Mouse (Mus musculus): ENCODE results near the gene Tgoln1. TPM values are rescaled to one million over a fixed set of nuclear protein-coding genes. Genes with fewer than 3 reads are reported as not detected.

Tgoln1 gene
- polyA plus RNA-seq, 1 experiment: 10.2 TPM

- Histone ChIP-seq H3K79me2 (ENCODE audit: control insufficient read depth, insufficient read depth) (no peaks in the 10 kb centered on the region), H3ac (ENCODE audit: control insufficient read depth, insufficient read length, low read depth) (no peak overlapping the region), H3K79me3 (ENCODE audit: low read depth) (no peaks in the 10 kb centered on the region), H3K36me3 (ENCODE audit: control insufficient read depth, insufficient read depth) (no peaks in the 10 kb centered on the region), H3K27me3 (ENCODE audit: control insufficient read depth, insufficient read depth, insufficient read length) (no peaks in the 10 kb centered on the region), H3K4me3 (ENCODE audit: insufficient read depth, poor library complexity, severe bottlenecking) (no peak overlapping the region)
- TF ChIP-seq MYOD1 (IDR thresholded peaks at IDR 0.05; ENCODE audit: control insufficient read depth, insufficient read length, low read depth) (no peak), CTCF (IDR thresholded peaks at IDR 0.05; ENCODE audit: control insufficient read depth, insufficient read depth, insufficient read length) (no peak), MYOG (IDR thresholded peaks at IDR 0.05; ENCODE audit: control insufficient read depth, extremely low read depth, insufficient read length) (no peak), USF1 (IDR thresholded peaks at IDR 0.05; ENCODE audit: low read depth) (no peak), FOSL1 (IDR thresholded peaks at IDR 0.05; ENCODE audit: insufficient read depth, low read length, poor library complexity, severe bottlenecking) (no peak), CEBPB (IDR thresholded peaks at IDR 0.05; ENCODE audit: low read depth) (no peak), MAX (IDR thresholded peaks at IDR 0.05) (no peak)
These were observed 20.1 kb upstream of the Tgoln1 start for GRCm38 (mm10) chr6:72636940-72637339.

- Histone ChIP-seq H3K4me3 (ENCODE audit: insufficient read depth, poor library complexity, severe bottlenecking) (no peak overlapping the region), H3K36me3 (ENCODE audit: control insufficient read depth, insufficient read depth) (no peaks in the 10 kb centered on the region), H3K79me3 (ENCODE audit: low read depth) (no peaks in the 10 kb centered on the region), H3K79me2 (ENCODE audit: control insufficient read depth, insufficient read depth) (no peaks in the 10 kb centered on the region), H3K27me3 (ENCODE audit: control insufficient read depth, insufficient read depth, insufficient read length) (no peaks in the 10 kb centered on the region), H3ac (ENCODE audit: control insufficient read depth, insufficient read length, low read depth) (no peak overlapping the region)
- TF ChIP-seq MYOG (IDR thresholded peaks at IDR 0.05; ENCODE audit: control insufficient read depth, extremely low read depth, insufficient read length) (no peak), USF1 (IDR thresholded peaks at IDR 0.05; ENCODE audit: low read depth) (no peak), CTCF (IDR thresholded peaks at IDR 0.05; ENCODE audit: control insufficient read depth, insufficient read depth, insufficient read length) (no peak), MAX (IDR thresholded peaks at IDR 0.05) (no peak), FOSL1 (IDR thresholded peaks at IDR 0.05; ENCODE audit: insufficient read depth, low read length, poor library complexity, severe bottlenecking) (no peak), MYOD1 (IDR thresholded peaks at IDR 0.05; ENCODE audit: control insufficient read depth, insufficient read length, low read depth) (no peak), CEBPB (IDR thresholded peaks at IDR 0.05; ENCODE audit: low read depth) (no peak)
These were observed 19.1 kb upstream of the Tgoln1 start for GRCm38 (mm10) chr6:72635760-72636431.

GRCm38 (mm10) chr6:72634311-72634710 lies 17.5 kb upstream of the Tgoln1 start:
- no peaks in the 10 kb centered on the region for H3K79me3 ChIP-seq (ENCODE audit: low read depth)
- TF ChIP-seq CTCF (IDR thresholded peaks at IDR 0.05; ENCODE audit: control insufficient read depth, insufficient read depth, insufficient read length) (no peak), CEBPB (IDR thresholded peaks at IDR 0.05; ENCODE audit: low read depth) (no peak), USF1 (IDR thresholded peaks at IDR 0.05; ENCODE audit: low read depth) (no peak)
- H3K4me3 ChIP-seq (ENCODE audit: insufficient read depth, poor library complexity, severe bottlenecking): no peak overlapping the region
- H3ac ChIP-seq (ENCODE audit: control insufficient read depth, insufficient read length, low read depth): no peak overlapping the region
- no peaks in the 10 kb centered on the region for H3K36me3 ChIP-seq (ENCODE audit: control insufficient read depth, insufficient read depth)
- H3K79me2 ChIP-seq (ENCODE audit: control insufficient read depth, insufficient read depth): no peaks in the 10 kb centered on the region
- no peaks in the 10 kb centered on the region for H3K27me3 ChIP-seq (ENCODE audit: control insufficient read depth, insufficient read depth, insufficient read length)

- H3K36me3 ChIP-seq (ENCODE audit: control insufficient read depth, insufficient read depth): no peaks in the 10 kb centered on the region
- TF ChIP-seq CTCF (IDR thresholded peaks at IDR 0.05; ENCODE audit: control insufficient read depth, insufficient read depth, insufficient read length) (no peak), MYOG (IDR thresholded peaks at IDR 0.05; ENCODE audit: control insufficient read depth, extremely low read depth, insufficient read length) (no peak), FOSL1 (IDR thresholded peaks at IDR 0.05; ENCODE audit: insufficient read depth, low read length, poor library complexity, severe bottlenecking) (no peak), CEBPB (IDR thresholded peaks at IDR 0.05; ENCODE audit: low read depth) (no peak), MYOD1 (IDR thresholded peaks at IDR 0.05; ENCODE audit: control insufficient read depth, insufficient read length, low read depth) (no peak), USF1 (IDR thresholded peaks at IDR 0.05; ENCODE audit: low read depth) (no peak), MAX (IDR thresholded peaks at IDR 0.05) (no peak)
These were observed 14.9 kb upstream of the Tgoln1 start for GRCm38 (mm10) chr6:72631700-72632099.

GRCm38 (mm10) chr6:72630961-72631360 lies 14.2 kb upstream of the Tgoln1 start:
- Histone ChIP-seq H3ac (ENCODE audit: control insufficient read depth, insufficient read length, low read depth) (no peak overlapping the region), H3K36me3 (ENCODE audit: control insufficient read depth, insufficient read depth) (no peaks in the 10 kb centered on the region), H3K4me3 (ENCODE audit: insufficient read depth, poor library complexity, severe bottlenecking) (no peak overlapping the region), H3K79me2 (ENCODE audit: control insufficient read depth, insufficient read depth) (no peaks in the 10 kb centered on the region), H3K79me3 (ENCODE audit: low read depth) (no peaks in the 10 kb centered on the region), H3K27me3 (ENCODE audit: control insufficient read depth, insufficient read depth, insufficient read length) (no peaks in the 10 kb centered on the region)
- TF ChIP-seq MYOG (IDR thresholded peaks at IDR 0.05; ENCODE audit: control insufficient read depth, extremely low read depth, insufficient read length): no peak
- TF ChIP-seq USF1 (IDR thresholded peaks at IDR 0.05; ENCODE audit: low read depth): no peak
- TF ChIP-seq MYOD1 (IDR thresholded peaks at IDR 0.05; ENCODE audit: control insufficient read depth, insufficient read length, low read depth): no peak
- no peak for TF ChIP-seq CTCF (IDR thresholded peaks at IDR 0.05; ENCODE audit: control insufficient read depth, insufficient read depth, insufficient read length)
- TF ChIP-seq CEBPB (IDR thresholded peaks at IDR 0.05; ENCODE audit: low read depth): no peak
- no peak for TF ChIP-seq FOSL1 (IDR thresholded peaks at IDR 0.05; ENCODE audit: insufficient read depth, low read length, poor library complexity, severe bottlenecking)
- TF ChIP-seq MAX (IDR thresholded peaks at IDR 0.05): no peak

More at GRCm38 (mm10) chr6:72631700-72632099, 14.9 kb upstream of the Tgoln1 start:
- Histone ChIP-seq H3ac (ENCODE audit: control insufficient read depth, insufficient read length, low read depth) (no peak overlapping the region), H3K27me3 (ENCODE audit: control insufficient read depth, insufficient read depth, insufficient read length) (no peaks in the 10 kb centered on the region), H3K79me2 (ENCODE audit: control insufficient read depth, insufficient read depth) (no peaks in the 10 kb centered on the region), H3K79me3 (ENCODE audit: low read depth) (no peaks in the 10 kb centered on the region), H3K4me3 (ENCODE audit: insufficient read depth, poor library complexity, severe bottlenecking) (no peak overlapping the region)

- H3K27me3 ChIP-seq (ENCODE audit: control insufficient read depth, insufficient read depth, insufficient read length): no peaks in the 10 kb centered on the region
- H3K79me2 ChIP-seq (ENCODE audit: control insufficient read depth, insufficient read depth): no peaks in the 10 kb centered on the region
- H3K79me3 ChIP-seq (ENCODE audit: low read depth): no peaks in the 10 kb centered on the region
- no peaks in the 10 kb centered on the region for H3K36me3 ChIP-seq (ENCODE audit: control insufficient read depth, insufficient read depth)
- no peak overlapping the region for H3K4me3 ChIP-seq (ENCODE audit: insufficient read depth, poor library complexity, severe bottlenecking)
- no peak overlapping the region for H3ac ChIP-seq (ENCODE audit: control insufficient read depth, insufficient read length, low read depth)
- no peak for TF ChIP-seq MYOG (IDR thresholded peaks at IDR 0.05; ENCODE audit: control insufficient read depth, extremely low read depth, insufficient read length)
- TF ChIP-seq MYOD1 (IDR thresholded peaks at IDR 0.05; ENCODE audit: control insufficient read depth, insufficient read length, low read depth): no peak
- TF ChIP-seq USF1 (IDR thresholded peaks at IDR 0.05; ENCODE audit: low read depth): no peak
- TF ChIP-seq MAX (IDR thresholded peaks at IDR 0.05): no peak
- no peak for TF ChIP-seq FOSL1 (IDR thresholded peaks at IDR 0.05; ENCODE audit: insufficient read depth, low read length, poor library complexity, severe bottlenecking)
- TF ChIP-seq CTCF (IDR thresholded peaks at IDR 0.05; ENCODE audit: control insufficient read depth, insufficient read depth, insufficient read length): no peak
- TF ChIP-seq CEBPB (IDR thresholded peaks at IDR 0.05; ENCODE audit: low read depth): no peak
These were observed 13.6 kb upstream of the Tgoln1 start for GRCm38 (mm10) chr6:72630370-72630769.
